Mouse (Mus musculus) left cerebral cortex, adult 8-10 months (tissue): ENCODE data around the gene Cfap74. TPM values are rescaled to one million over a fixed set of nuclear protein-coding genes. Genes with fewer than 3 reads are reported as not detected.
A peak's percentile ranks its signal among the peaks of the same experiment; 100 is the strongest.

ENCODE experiments used
- DNase-seq, 2 experiments: peaks; one replicate each; pipeline ENCODE4 v3.0.0; 2022; ENCODE audit warnings: low spot score in 2 of 2
- total RNA-seq, 4 experiments: library from RNA; stranded (reverse); gene quantifications; 2 replicates each; pipeline ENCODE4 v1.2.4; 2022

Cfap74 gene
- total RNA-seq, 4 experiments from 2014 or later: 13.3 to 18.2 (median 15.7) TPM

- DNase-seq: peak in 1 of 2 experiments; percentile 30
Observed at GRCm38 (mm10) chr4:155492131-155492633, 83.2 kb downstream of the Cfap74 start.

GRCm38 (mm10) chr4:155494891-155495290 lies 85.9 kb downstream of the Cfap74 start:
- no peak for DNase-seq

DNA sequence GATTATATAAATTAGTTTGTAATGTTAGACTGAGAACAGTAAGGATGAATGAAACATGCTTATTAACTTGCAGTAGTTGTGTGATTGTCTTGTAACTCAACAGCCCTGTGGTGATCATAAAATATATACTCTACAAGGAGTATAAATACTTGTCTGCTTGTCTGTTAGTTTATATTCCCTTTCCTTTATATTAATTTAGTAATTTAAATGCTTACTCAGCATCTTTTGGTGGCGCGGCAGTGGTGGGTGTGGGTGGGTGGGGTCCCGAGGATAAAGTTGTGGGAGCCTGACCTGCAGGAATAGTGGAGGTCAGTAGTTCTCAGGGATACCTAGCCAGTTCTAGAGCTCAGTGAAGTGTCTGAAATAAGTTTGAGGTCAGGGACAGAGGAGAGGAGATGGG lies 89.0 kb downstream of the Cfap74 start:
- no peak for DNase-seq

GRCm38 (mm10) chr4:155501126-155501525 lies 92.1 kb downstream of the Cfap74 start:
- no peak for DNase-seq

- no peak for DNase-seq
Observed at GRCm38 (mm10) chr4:155505067-155505466, 96.1 kb downstream of the Cfap74 start.

DNA sequence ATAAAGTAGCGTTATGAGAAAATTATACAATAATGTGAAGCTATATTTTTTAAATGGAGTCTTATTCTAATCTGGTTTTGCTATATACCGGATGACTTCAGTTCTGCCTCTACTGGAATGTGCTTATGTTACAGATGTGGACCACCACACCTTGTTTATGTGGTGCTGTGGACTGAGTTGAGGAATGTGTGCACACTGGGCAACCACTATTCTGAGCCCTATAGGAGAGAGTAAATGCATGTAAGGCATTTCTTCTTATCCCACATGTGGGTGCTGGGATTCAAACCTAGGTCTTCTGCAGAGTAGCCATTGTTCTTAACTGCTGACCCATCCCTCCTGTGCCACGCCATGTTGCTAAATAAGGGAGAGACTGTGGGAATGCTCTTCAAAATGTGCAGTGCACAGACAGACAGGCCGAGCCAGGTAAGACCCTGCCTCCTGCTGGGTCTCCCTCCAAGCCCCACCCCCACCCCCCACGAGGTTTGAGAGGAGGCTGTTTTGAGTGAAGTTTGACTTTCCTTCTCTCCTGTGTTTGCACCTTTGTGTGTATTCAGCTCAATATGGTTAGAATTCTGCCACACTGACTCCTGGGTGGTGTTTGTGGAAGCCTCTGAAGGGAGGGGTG lies 96.8 kb downstream of the Cfap74 start:
- no peak for DNase-seq

DNA sequence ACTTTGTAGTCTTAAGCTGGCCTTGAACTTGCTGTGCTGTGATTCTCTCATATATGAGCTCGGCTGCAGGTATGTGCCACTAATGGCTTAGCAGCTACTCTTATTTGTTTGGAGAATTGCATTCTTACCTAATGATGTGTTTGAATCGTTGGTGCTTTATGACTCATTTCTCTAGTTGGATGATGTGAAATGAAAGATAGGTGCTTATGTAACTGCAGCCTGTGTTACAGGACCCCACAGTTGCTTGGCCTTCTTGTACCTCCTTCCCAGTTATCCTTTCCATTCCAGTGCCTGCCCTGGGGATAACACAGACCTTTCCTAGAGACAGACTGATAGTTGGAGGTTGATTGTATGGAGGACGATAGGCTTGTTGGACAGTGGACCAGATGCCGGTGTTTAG lies 99.6 kb downstream of the Cfap74 start:
- DNase-seq: no peak

- DNase-seq: no peak
Observed at GRCm38 (mm10) chr4:155510981-155511380, 102.0 kb downstream of the Cfap74 start.

- no peak for DNase-seq
Observed at GRCm38 (mm10) chr4:155514810-155515209, 105.8 kb downstream of the Cfap74 start.

Other genes with a start within 250 kb of the Cfap74 start
- gene Ski, start 186.6 kb upstream of the Cfap74 start, total RNA-seq: 100 to 1,000 TPM; 118 to 126 (median 121) TPM
- 10 to 100 TPM; 32.7 to 37.6 (median 34.4) TPM for gene Faap20, start 159.4 kb upstream of the Cfap74 start, total RNA-seq
- gene Prkcz, start 47.8 kb upstream of the Cfap74 start, total RNA-seq: 100 to 1,000 TPM; 199 to 230 (median 214) TPM
- gene Gabrd, start 11.1 kb upstream of the Cfap74 start, total RNA-seq: 10 to 100 TPM; 75.3 to 88.7 (median 81.9) TPM
- gene Tmem52, start 59.9 kb downstream of the Cfap74 start, total RNA-seq: 1 to 10 TPM in 3 of 4 experiments, under 1 TPM in 1; 0.41 to 2.0 (median 1.7) TPM
- 100 to 1,000 TPM; 790 to 898 (median 858) TPM for gene Gnb1, start 82.2 kb downstream of the Cfap74 start, total RNA-seq
- 10 to 100 TPM; 43.2 to 55.5 (median 52.6) TPM for gene Nadk, start 153.2 kb downstream of the Cfap74 start, total RNA-seq
- gene Slc35e2, start 192.2 kb downstream of the Cfap74 start, total RNA-seq: 10 to 100 TPM; 42.9 to 50.6 (median 43.8) TPM
- gene Cdk11b, start 215.7 kb downstream of the Cfap74 start, total RNA-seq: 10 to 100 TPM; 40.1 to 55.0 (median 47.1) TPM
- gene Gm10563, start 236.2 kb downstream of the Cfap74 start, total RNA-seq: not detected
- gene Mmp23, start 244.2 kb downstream of the Cfap74 start, total RNA-seq: 1 to 10 TPM in 3 of 4 experiments, under 1 TPM in 1; 0.99 to 2.8 (median 2.1) TPM